Mouse (Mus musculus) embryonic fibroblast, embryonic 13.5 days (primary cell): Measurements from ENCODE around the gene Otulin. TPM values are rescaled to one million over a fixed set of nuclear protein-coding genes. Genes with fewer than 3 reads are reported as not detected.

Source experiments
- H3K27ac ChIP-seq: 2 replicates; pipeline ENCODE4 v1.5.1; 2012; ENCODE audit warnings: low read length, control low read depth, inconsistent platforms; ENCODE audit not compliant: insufficient read depth
- H3K4me1 ChIP-seq: 2 replicates; pipeline ENCODE4 v1.6.1; 2011; ENCODE audit warnings: low read length; ENCODE audit not compliant: control insufficient read depth, insufficient read depth
- H3K4me3 ChIP-seq: 2 replicates; pipeline ENCODE4 v1.5.1; 2011; ENCODE audit warnings: mild to moderate bottlenecking, control low read depth, low read length; ENCODE audit not compliant: insufficient read depth
- CTCF ChIP-seq: IDR thresholded peaks from 2 replicates; pipeline ENCODE4 v1.5.1; 2011; ENCODE audit warnings: mild to moderate bottlenecking, control low read depth, low read length, moderate library complexity, borderline replicate concordance; ENCODE audit not compliant: insufficient read depth
- POLR2A ChIP-seq: IDR thresholded peaks from 2 replicates; pipeline ENCODE4 v1.6.1; 2011; ENCODE audit warnings: low read depth, mild to moderate bottlenecking, control low read depth, low read length, moderate library complexity
- polyA plus RNA-seq: library from polyadenylated mRNA; stranded (reverse); fragments of >200 nt; gene quantifications from 2 replicates; pipeline ENCODE4 v1.2.4, GENCODE M21; 2011; ENCODE audit warnings: low read depth; ENCODE audit not compliant: missing spikeins, insufficient read length

Gene Otulin
- polyA plus RNA-seq, 1 experiment = 23.3 TPM

GRCm38 (mm10) chr15:27629800-27630600 lies 493 bp downstream of the Otulin start:
- H3K27ac ChIP-seq = no peak overlapping the region
- TF ChIP-seq CTCF (no peak), POLR2A (no peak)
- peaks cover 6% of the 10 kb centered on the region for H3K4me1 ChIP-seq
- peak overlapping the region; percentile 92 for H3K4me3 ChIP-seq

DNA sequence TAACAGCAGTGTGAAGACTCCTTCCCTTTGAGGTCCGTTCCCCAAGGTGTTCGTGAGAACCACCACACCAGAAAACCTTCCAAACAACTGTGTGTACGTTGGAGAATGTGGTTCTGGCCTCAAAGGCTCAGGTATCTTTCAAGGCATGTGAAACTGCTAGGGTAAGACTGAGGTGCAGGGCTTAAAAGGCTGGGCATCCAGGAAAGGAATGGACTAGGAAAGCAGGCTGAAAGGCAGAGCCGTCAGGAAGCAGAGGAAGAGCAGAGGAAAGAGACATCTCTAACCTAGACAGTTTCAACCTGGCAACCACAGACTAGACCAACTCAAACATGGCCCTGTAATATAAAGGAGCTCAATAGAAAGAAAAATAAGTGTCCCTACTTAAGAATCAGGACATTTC lies 1.4 kb downstream of the Otulin start:
- H3K4me1 ChIP-seq = peaks cover 6% of the 10 kb centered on the region
- H3K27ac ChIP-seq = no peak overlapping the region
- TF ChIP-seq CTCF (no peak), POLR2A (no peak)
- peak overlapping the region; percentile 92 for H3K4me3 ChIP-seq

DNA sequence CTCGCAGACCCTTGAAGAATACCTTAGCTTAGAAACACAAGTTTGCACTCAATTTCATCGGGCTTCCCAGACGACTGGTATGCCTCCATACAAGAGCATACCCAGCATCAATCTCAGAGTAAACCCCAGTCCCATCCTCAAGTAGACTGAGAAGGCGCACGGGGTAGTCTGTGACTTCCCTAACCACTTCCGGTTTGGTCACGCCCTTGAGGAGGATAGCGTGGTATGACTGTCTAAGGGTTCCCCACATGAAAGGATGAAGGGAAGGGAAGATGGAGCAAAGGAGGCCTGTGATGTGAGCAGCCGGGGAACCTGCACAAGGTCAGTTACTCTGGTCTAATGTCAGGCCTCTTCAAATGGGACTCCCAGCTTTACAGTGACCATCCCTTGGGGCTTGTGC lies 2.7 kb downstream of the Otulin start:
- no peak overlapping the region for H3K4me3 ChIP-seq
- peaks cover 6% of the 10 kb centered on the region for H3K4me1 ChIP-seq
- H3K27ac ChIP-seq = no peak overlapping the region
- no peak for TF ChIP-seq POLR2A

DNA sequence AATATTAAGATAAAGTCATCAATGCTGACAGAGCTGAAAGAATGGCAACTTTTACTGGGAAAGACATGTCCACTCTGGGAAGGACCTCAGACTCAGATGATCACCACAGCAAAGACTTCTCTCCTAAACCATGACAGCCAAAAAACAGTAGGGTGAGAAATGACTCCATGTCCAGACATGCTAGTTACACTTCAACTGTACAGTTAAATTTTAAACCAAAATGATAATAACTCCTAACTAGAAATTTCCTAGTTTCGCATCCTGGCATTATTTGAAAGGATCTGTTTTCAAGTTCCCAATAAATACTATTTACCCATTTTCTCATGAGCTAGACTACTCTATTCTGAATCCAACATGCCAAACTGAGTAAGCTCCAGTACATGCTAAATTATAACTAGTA lies 4.2 kb downstream of the Otulin start:
- no peak overlapping the region for H3K27ac ChIP-seq
- no peak overlapping the region for H3K4me3 ChIP-seq
- TF ChIP-seq POLR2A = no peak
- TF ChIP-seq CTCF = no peak
- H3K4me1 ChIP-seq = peaks cover 6% of the 10 kb centered on the region

DNA sequence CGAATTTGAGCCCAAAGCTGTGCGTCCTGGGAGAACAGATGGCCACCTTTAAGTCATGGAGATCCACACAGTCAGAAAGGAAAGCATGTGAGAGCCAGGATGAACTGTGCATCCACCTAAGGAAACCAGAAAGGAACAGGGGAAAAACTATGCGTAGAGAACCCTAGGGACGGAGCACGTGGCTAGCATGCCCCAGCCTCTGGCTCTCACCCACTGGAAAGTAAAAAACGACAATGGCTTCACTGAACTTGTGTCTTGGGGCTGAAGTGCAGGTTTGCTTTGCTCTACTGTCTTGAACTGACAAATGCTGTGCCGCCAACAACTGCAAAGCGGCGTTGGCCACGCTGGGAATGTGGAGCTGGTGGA lies 4.6 kb downstream of the Otulin start:
- Histone ChIP-seq H3K27ac (no peak overlapping the region), H3K4me1 (peaks cover 6% of the 10 kb centered on the region), H3K4me3 (no peak overlapping the region)
- TF ChIP-seq POLR2A = no peak
- TF ChIP-seq CTCF = no peak

- TF ChIP-seq CTCF = no peak
- TF ChIP-seq POLR2A = no peak
- Histone ChIP-seq H3K27ac (no peak overlapping the region), H3K4me1 (peaks cover 6% of the 10 kb centered on the region), H3K4me3 (no peak overlapping the region)
These were observed 5.2 kb downstream of the Otulin start for GRCm38 (mm10) chr15:27625014-27625889.

GRCm38 (mm10) chr15:27623286-27623685 lies 7.2 kb downstream of the Otulin start:
- Histone ChIP-seq H3K27ac (no peak overlapping the region), H3K4me3 (no peak overlapping the region), H3K4me1 (no peaks in the 10 kb centered on the region)
- no peak for TF ChIP-seq CTCF
- TF ChIP-seq POLR2A = no peak

DNA sequence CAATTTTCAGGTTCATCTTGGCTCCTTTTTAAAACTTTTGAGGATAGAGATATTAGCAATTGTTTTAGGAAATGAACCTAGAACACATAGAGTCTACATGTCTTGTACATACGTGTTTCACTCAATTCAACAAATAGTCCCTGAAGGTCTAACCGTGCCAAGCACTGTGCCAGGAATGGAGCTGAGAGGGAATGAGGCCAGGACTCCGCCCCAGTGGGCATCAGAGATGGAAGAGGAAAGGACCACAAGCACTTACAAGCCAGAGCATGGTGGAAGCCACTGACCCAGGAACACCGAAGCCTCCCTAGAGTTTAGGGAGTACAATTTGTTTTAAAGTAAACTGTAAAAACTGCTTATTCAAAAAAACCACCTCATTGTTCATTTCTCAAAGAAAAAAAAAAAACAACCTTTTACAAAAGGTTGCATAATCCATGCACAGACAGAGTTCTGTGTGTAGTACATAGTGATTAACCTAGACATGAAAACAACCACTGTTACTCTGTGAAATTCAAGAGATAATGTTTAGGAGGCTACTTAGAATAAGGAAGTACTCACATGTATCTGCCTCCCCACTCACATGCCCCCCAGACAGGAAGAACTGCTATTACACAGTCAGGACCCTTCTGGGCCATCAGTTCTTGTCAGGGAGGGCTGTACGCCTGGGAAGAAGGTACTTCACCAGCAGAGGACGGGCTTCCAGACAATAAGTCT lies 9.9 kb downstream of the Otulin start:
- no peak overlapping the region for H3K27ac ChIP-seq
- H3K4me3 ChIP-seq = no peak overlapping the region
- TF ChIP-seq POLR2A = no peak
- TF ChIP-seq CTCF = no peak
- H3K4me1 ChIP-seq = no peaks in the 10 kb centered on the region

DNA sequence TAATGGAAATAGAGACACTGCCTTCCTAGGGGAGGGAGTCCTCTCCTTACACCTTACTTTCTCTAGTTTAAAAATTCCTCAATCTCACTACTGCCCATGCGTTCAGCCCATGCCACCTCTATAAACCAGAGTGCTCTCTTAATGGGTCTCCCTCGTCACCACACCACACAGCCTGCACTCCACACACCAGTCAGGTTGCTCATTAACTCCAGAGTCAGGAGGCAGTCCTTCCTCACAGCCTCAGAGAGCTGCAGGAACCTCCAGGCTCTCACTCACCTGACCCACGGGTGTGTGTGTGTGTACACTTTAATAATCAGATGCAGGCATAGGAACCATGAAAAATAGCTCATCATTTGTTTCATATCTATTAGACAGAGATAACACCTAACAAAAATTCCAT lies 10.8 kb downstream of the Otulin start:
- TF ChIP-seq POLR2A (no peak), CTCF (no peak)
- Histone ChIP-seq H3K4me3 (no peak overlapping the region), H3K4me1 (no peaks in the 10 kb centered on the region), H3K27ac (no peak overlapping the region)
